Mouse (Mus musculus): ENCODE data around the gene Wbp2nl. TPM values are rescaled to one million over a fixed set of nuclear protein-coding genes. Genes with fewer than 3 reads are reported as not detected.

The Wbp2nl gene
- total RNA-seq (2021) (not detected), polyA plus RNA-seq (2012; rRNA removed) (not detected in 2 replicates)
- long read RNA-seq = 0 reads

GRCm38 (mm10) chr15:82298764-82299561 is at the start of gene Wbp2nl:
TSS of gene Wbp2nl (plus strand) at chr15:82298954.
- DNase-seq = no peak

DNA sequence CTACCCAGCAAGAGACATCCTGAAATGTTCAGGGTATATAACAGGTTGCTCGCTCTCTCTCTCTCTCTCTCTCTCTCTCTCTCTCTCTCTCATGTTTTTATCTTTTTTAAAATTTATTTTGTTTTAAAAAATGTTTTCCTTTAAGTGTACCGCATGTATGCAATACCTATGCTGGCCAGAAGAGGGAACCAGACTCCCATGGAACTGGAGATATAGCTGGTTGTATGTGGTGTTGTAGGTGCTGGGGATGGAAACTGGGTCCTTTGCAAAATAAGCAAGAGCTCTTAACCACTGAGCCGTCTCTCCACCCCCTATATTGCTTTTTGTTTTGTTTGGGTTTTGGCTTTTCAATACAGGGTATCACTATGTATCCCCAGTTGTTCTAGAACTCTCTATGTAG is 47.2 kb upstream of the Wbp2nl start:
- DNase-seq = no peak

- no peak for DNase-seq
These were observed 46.7 kb upstream of the Wbp2nl start, which contains the start of gene 1500009C09Rik for GRCm38 (mm10) chr15:82252097-82252496. TSS of gene 1500009C09Rik (plus strand) at chr15:82252397.

DNA sequence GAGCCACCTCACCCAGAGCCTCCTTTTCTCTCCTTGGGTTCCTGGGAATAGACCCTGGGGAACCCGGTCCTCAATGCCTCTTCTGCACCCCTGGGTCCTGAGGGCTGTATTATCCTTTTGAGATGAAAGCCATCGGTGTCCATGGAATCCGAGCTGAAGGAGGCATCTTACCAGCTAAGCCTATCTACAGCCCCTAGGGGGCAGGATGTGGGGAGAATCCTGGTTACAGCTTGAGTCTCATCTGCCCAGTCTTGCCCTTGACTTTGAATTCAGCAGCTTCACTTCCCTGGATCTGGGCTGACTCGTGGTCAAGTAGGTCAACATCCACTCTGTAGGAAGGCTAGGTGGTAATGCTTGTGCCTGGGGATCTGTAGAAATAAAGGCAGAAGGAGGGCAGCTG is 43.5 kb upstream of the Wbp2nl start:
- DNase-seq = no peak

- DNase-seq = no peak
These were observed 42.8 kb upstream of the Wbp2nl start for GRCm38 (mm10) chr15:82255944-82256383.

DNA sequence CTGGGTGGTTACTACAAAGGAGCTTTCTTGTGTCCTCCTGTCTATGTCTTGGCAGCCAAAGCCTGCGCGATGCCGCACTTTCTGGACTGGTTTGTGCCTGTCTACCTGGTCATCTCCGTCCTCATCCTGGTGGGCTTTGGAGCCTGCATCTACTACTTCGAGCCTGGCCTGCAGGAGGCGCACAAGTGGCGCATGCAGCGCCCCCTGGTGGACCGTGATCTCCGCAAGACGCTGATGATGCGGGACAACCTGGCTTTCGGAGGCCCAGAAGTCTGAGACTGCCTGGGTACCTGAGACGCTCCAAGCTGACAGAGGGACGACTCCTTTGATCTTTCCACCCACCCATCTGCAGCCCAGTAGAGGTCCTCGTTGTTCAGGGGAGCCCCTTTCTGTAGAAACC is 39.2 kb upstream of the Wbp2nl start:
- DNase-seq = peak; percentile 41

DNA sequence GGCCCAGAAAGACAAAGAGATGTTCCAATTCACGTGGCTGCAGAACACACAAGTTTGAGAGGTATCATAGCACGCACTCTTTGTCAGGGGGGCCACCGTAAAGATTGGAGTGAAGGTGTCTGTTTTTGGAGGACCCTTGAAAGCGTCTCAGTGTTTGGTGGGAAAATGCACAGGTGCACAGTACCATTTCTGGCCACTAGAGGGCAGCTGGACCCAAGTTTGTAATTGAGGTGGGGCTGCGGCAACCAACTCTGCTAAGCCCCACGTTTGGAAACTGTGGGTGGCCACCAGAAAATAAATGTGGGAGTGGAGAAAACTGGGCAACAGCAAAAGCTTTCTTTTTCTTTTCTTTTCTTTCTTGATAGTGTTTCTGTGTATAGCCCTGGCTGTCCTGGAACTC is 32.4 kb upstream of the Wbp2nl start:
- peak; percentile 36 for DNase-seq

DNA sequence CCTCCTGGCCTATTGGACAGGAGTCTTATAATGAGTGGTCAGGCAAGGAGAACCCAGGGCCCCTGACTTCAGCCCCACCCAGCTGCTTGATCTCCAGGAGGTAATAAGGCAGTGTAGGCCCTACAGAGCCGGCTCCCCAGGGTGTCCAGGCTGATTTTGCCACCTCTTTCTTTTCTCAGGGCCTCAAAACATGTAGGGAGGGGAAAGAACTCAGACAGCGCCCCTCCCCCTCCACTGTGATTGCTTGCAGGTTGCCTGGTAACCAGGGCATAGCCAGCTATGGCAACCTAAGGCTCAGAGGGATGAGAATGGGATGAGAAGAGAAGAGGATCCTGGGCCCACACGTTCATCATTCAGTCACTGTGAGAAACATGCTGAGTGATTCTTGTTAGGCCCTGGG is 30.6 kb upstream of the Wbp2nl start:
- no peak for DNase-seq

- DNase-seq = no peak
These were observed 30.0 kb upstream of the Wbp2nl start for GRCm38 (mm10) chr15:82268783-82269182.

GRCm38 (mm10) chr15:82271201-82271600 is 27.6 kb upstream of the Wbp2nl start:
- DNase-seq = peak; percentile 68

GRCm38 (mm10) chr15:82272295-82272694 is 26.5 kb upstream of the Wbp2nl start:
- no peak for DNase-seq

- DNase-seq = no peak
These were observed 24.2 kb upstream of the Wbp2nl start, which contains the start of gene Sept3 for GRCm38 (mm10) chr15:82274593-82274926. TSS of gene Sept3 (plus strand) at chr15:82274893.

DNA sequence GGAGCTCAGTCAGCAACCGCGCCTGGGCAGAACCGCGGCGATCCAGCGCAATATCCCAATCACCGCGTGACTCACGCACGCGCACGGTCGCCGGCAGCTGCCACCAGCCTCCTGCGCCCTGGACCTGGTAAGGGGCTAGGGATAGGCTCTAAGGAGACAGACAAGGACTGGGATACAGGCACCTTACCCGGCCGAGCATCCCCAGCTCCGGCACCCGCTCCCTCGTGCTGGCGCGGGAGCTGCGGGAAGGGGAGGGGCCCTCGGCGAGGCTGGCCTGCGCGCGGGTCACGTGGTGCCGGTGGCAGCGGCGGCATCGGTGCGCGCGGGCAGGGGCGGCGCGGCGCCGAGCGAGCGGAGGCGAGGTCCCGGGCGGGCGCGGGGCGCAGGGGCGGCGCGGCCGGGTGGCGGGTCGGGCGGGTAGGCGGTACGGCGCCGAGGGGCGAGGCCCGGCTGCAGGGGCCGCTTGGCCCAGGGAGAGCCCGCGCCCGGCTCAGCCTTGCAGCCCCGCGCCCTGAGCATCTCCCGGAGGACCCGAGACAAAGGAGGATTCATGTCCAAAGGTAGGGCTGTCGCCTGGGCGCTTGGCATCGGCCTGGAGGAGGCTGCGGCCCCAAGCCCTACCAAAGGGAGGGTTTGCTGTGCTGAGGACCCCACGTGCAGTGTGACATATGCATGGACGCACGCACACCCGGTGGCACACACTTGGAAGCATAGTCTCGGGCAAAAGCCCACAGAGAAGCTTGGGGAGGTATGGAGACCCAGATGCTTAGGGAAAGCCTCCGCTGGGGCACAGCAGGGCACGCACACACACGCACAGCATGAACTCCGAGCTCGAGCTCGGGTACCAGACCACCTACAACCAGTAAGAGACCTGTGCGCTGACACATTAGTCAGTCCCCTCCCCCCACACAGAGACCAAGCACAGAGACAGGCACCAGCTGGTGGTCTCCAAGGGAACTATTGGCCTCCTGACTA is 23.5 kb upstream of the Wbp2nl start:
- peak; percentile 72 for DNase-seq

- DNase-seq = no peak
These were observed 21.2 kb upstream of the Wbp2nl start for GRCm38 (mm10) chr15:82277591-82277990.

- no peak for DNase-seq
These were observed 18.1 kb upstream of the Wbp2nl start for GRCm38 (mm10) chr15:82280638-82281037.

DNA sequence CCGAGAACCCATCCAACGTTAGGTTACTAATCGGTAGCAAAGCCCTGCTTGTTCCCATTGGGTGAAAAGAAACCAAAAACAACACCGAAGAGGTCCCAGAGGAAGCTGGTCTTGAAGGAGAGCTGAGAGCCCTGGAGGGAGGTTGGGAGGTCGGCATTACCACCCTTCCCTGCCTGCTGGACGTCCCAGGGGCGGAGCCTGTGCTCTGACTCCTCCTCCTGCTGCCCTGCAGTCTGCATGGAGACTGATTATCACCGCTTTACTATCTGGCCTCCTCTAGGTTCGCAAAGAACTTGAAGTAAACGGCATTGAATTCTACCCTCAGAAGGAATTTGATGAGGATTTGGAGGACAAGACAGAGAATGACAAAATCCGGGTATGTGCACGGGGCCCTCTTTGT is 12.6 kb upstream of the Wbp2nl start:
- DNase-seq = no peak

DNA sequence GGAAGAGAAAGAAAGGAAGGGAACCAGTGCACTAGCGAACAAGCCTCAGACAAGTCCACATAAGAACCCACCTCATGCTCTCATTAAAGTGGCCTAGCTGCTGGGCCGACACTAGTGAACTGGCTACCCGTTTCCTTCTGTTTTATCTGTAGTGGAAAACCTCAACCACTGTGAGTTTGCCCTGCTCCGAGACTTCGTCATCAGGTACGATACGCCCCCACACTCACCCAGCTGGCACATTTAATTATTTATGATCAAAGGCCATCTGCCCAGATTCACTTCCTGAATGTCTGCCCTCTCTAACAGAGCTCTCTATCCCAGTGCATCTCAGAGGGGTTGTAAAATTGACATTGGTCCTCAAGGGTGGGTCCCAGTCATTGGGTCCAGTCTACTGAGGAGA is 8.5 kb upstream of the Wbp2nl start:
- no peak for DNase-seq

DNA sequence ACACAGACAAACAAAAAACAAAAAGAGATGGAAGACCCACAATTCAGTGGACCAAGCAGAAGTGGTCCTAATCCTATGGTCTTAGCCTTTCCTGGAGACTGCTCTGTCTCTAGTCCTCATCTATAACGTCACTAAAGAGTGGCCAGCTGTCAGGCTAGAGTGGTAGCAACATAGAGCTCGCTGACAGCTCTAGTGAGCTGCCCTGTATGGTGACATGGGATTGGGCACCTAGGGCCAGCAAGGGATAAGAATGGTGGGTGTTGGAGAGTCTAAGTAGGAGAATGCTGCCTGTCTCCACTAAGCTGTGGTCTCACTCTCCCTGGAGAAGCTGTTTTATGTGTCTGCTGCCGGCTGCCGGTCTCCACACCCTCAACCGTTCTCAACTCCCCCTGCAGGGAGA is 5.9 kb upstream of the Wbp2nl start:
- DNase-seq = no peak

GRCm38 (mm10) chr15:82293271-82293711 is 5.5 kb upstream of the Wbp2nl start:
- no peak for DNase-seq

DNA sequence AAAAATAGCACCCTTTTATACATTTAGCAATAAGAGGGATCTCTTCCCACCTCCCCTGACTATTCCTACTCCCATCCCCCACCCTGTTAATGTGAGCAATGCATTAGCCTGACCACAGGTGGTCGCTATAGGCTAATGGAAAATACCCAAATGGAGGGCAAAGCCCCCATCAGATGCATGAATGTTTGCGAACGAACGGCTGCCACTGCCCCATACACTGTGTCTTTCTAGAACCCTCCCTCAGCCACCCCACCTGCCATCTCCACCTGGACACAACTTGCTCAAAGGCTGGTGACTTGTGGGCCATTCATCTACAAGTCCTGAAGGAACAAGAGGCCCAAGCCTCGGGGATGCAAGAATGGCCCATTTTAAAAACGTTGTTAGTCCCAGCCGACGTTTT is 4.7 kb upstream of the Wbp2nl start:
- DNase-seq = no peak

DNA sequence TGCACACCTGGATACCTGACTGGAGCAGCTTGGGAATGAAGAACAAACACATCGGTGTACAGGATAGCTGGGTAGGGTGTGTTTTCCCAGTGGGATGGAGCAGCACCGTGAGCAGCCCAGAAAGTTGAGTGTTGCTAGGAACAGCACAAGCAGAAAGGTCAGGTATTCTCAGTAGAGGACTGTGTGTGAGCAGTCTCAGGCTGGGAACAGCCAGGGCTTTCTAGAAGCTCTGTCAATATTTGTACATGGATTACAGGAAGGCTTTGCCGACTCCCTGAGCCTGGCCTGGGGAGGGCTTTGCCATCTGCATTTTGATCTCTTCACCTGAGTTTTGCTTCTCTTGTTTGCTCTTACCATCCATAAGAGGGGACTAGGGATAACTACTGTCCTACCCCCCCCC is 8.4 kb downstream of the Wbp2nl start:
- DNase-seq = no peak

GRCm38 (mm10) chr15:82308416-82308815 is 9.7 kb downstream of the Wbp2nl start:
- no peak for DNase-seq

DNA sequence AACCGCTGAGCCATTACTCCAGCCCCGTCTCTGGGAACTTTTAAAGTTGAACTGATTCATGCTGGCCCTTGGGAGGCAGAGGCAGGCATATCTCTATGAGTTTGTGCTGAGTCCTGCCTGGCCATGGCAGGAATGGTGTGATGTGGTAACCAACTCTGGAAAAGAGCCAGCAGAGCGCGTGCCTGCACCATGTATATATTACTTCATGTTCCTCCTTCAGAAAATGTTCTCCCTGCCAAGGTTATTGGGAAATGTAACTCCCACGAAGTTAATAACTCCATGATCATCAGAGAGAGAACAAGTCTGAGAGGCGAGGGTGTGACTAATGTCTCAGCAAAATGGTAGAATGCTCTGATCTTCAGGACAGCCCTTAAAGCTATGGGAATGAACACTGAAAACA is 19.1 kb downstream of the Wbp2nl start:
- DNase-seq = no peak

Measured in adrenal gland, adult 2 months (tissue).